Mouse (Mus musculus) heart, embryonic 14.5 days (tissue): ENCODE results near the gene Dbh. TPM values are rescaled to one million over a fixed set of nuclear protein-coding genes. Genes with fewer than 3 reads are reported as not detected.

Experiments used
- ATAC-seq: fragments of 200-750 bp; cut with Nextera tagmentation; 2 replicates; pipeline ENCODE4 v1.8.0; 2017; ENCODE audit warnings: low read depth, moderate TSS enrichment; ENCODE audit not compliant: insufficient number of reproducible peaks, insufficient read depth, low FRiP score
- H3K27ac ChIP-seq, 2 experiments: fragments of 200-500 bp in 1 of 2; fragments of 300-500 bp in 1 of 2; sonication (generic) in 1 of 2; replicated peaks in 1 of 2; 2 replicates each; pipeline ENCODE4 v1.5.1; 2012 to 2014; ENCODE audit warnings: low read depth in 2 of 2, low read length in 2 of 2, control low read depth in 1 of 2, mild to moderate bottlenecking in 1 of 2, mixed read lengths in 1 of 2; ENCODE audit not compliant: control insufficient read depth in 1 of 2, insufficient read depth in 1 of 2
- H3K27me3 ChIP-seq: fragments of 300-500 bp; sonication (generic); 2 replicates; pipeline ENCODE4 v1.6.1; 2014; ENCODE audit warnings: mild to moderate bottlenecking, low read length, control low read depth; ENCODE audit not compliant: control insufficient read depth, insufficient read depth
- H3K36me3 ChIP-seq: fragments of 300-500 bp; sonication (generic); 2 replicates; pipeline ENCODE4 v1.6.1; 2014; ENCODE audit warnings: mild to moderate bottlenecking, control low read depth, low read length, mixed read lengths; ENCODE audit not compliant: control insufficient read depth, insufficient read depth
- H3K4me1 ChIP-seq, 2 experiments: fragments of 200-500 bp in 1 of 2; fragments of 300-500 bp in 1 of 2; sonication (generic) in 1 of 2; 2 replicates each; pipeline ENCODE4 v1.6.1; 2012 to 2014; ENCODE audit warnings: low read length in 2 of 2, control low read depth in 1 of 2, mixed read lengths in 1 of 2; ENCODE audit not compliant: control insufficient read depth in 2 of 2, insufficient read depth in 2 of 2
- H3K4me2 ChIP-seq: fragments of 300-500 bp; sonication (generic); 2 replicates; pipeline ENCODE4 v1.6.1; 2014; ENCODE audit warnings: mild to moderate bottlenecking, low read length
- H3K4me3 ChIP-seq, 2 experiments: fragments of 200-500 bp in 1 of 2; fragments of 300-500 bp in 1 of 2; sonication (generic) in 1 of 2; 2 replicates each; pipeline ENCODE4 v1.5.1; 2012 to 2014; ENCODE audit warnings: low read length in 2 of 2, mild to moderate bottlenecking in 2 of 2, control low read depth in 1 of 2, low read depth in 1 of 2, moderate library complexity in 1 of 2; ENCODE audit not compliant: control insufficient read depth in 1 of 2, insufficient read depth in 1 of 2
- H3K9ac ChIP-seq: fragments of 300-500 bp; sonication (generic); 2 replicates; pipeline ENCODE4 v1.6.1; 2014; ENCODE audit warnings: mild to moderate bottlenecking, low read length
- H3K9me3 ChIP-seq: fragments of 300-500 bp; sonication (generic); 2 replicates; pipeline ENCODE4 v1.6.1; 2016; ENCODE audit warnings: low read length, control low read depth; ENCODE audit not compliant: control insufficient read depth
- WGBS: fragments of 180-500 bp; shearing (Covaris S2); extraction: QIAGEN DNeasy Blood & Tissue Kit; methylation state at CpG from one replicate; pipeline ENCODE4 v1.1.7; 2014; 5-methylcytosine and 5-hydroxymethylcytosine counted together
- polyA plus RNA-seq: library from polyadenylated mRNA; unstranded; fragments of >200 nt; fragmentation: Nextera tagmentation; extraction: Ambion mirVana; gene quantifications from 2 replicates; pipeline ENCODE4 v1.2.1, GENCODE M21; 2014

The Dbh gene
- polyA plus RNA-seq, 1 experiment from 2014 or later = 1.8 TPM

DNA sequence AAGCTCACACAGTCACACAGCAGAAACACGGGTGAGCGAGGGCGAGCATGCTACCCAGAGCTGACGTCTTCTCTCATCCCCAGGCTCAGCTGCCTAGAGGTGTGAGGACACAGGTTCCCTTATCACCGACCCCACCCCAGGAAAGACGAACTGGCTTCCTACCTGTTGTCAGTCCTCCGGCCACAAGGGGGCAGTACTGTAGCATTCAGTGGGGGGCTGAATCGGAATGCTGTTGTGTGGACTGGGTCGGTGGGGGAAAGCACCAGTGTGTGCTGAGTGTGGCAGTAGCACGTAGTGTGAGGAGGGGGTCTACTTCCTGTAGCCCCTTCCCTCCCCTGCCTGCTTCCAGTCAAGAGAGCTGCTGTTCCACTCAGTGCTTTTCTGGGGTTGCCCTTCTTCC, 39.1 kb upstream of the Dbh start:
- peaks cover 9 to 21% of the 10 kb centered on the region in 2 experiments for H3K4me1 ChIP-seq
- WGBS = 27% methylated on average over 10 of the region's 10 CpGs
- no peaks in the 10 kb centered on the region for H3K9me3 ChIP-seq
- H3K27ac ChIP-seq = no peak overlapping the region
- ATAC-seq = no peak
- H3K36me3 ChIP-seq = no peaks in the 10 kb centered on the region
- H3K4me3 ChIP-seq = no peak overlapping the region
- H3K4me2 ChIP-seq = no peak overlapping the region
- H3K9ac ChIP-seq = no peak overlapping the region
- H3K27me3 ChIP-seq = no peaks in the 10 kb centered on the region

- no peak for ATAC-seq
- Histone ChIP-seq H3K27me3 (no peaks in the 10 kb centered on the region), H3K9me3 (no peaks in the 10 kb centered on the region), H3K4me1 (peaks cover 5 to 16% of the 10 kb centered on the region in 2 experiments), H3K27ac (no peak overlapping the region), H3K4me2 (no peak overlapping the region), H3K9ac (no peak overlapping the region), H3K36me3 (no peaks in the 10 kb centered on the region), H3K4me3 (no peak overlapping the region)
- WGBS = 61% methylated on average over 4 of the region's 4 CpGs
Observed at GRCm38 (mm10) chr2:27126496-27126895, 38.5 kb upstream of the Dbh start.

GRCm38 (mm10) chr2:27128990-27129389, 36.0 kb upstream of the Dbh start:
- no peaks in the 10 kb centered on the region for H3K36me3 ChIP-seq
- ATAC-seq = no peak
- peaks cover 0 to 8% of the 10 kb centered on the region in 2 experiments; a peak in 2 of 4 replicates for H3K4me1 ChIP-seq
- no peak overlapping the region for H3K4me3 ChIP-seq
- WGBS = 63% methylated on average over 3 of the region's 3 CpGs
- no peak overlapping the region for H3K9ac ChIP-seq
- no peaks in the 10 kb centered on the region for H3K9me3 ChIP-seq
- no peak overlapping the region for H3K27ac ChIP-seq
- H3K27me3 ChIP-seq = no peaks in the 10 kb centered on the region
- H3K4me2 ChIP-seq = no peak overlapping the region

- no peak overlapping the region for H3K4me3 ChIP-seq
- 83% methylated on average over 5 of the region's 5 CpGs for WGBS
- H3K27ac ChIP-seq = no peak overlapping the region
- H3K4me2 ChIP-seq = no peak overlapping the region
- no peaks in the 10 kb centered on the region for H3K36me3 ChIP-seq
- H3K27me3 ChIP-seq = peaks cover 25% of the 10 kb centered on the region
- H3K9me3 ChIP-seq = no peaks in the 10 kb centered on the region
- ATAC-seq = no peak
- H3K9ac ChIP-seq = no peak overlapping the region
- no peaks in the 10 kb centered on the region for H3K4me1 ChIP-seq
Observed at GRCm38 (mm10) chr2:27135935-27136334, 29.1 kb upstream of the Dbh start.

- Histone ChIP-seq H3K4me3 (no peak overlapping the region), H3K9ac (no peak overlapping the region), H3K4me2 (no peak overlapping the region), H3K9me3 (no peaks in the 10 kb centered on the region), H3K27me3 (peaks cover 29% of the 10 kb centered on the region), H3K27ac (no peak overlapping the region), H3K4me1 (no peaks in the 10 kb centered on the region), H3K36me3 (no peaks in the 10 kb centered on the region)
- no peak for ATAC-seq
- 69% methylated on average over 3 of the region's 3 CpGs for WGBS
Observed at GRCm38 (mm10) chr2:27136336-27136735, 28.7 kb upstream of the Dbh start.

DNA sequence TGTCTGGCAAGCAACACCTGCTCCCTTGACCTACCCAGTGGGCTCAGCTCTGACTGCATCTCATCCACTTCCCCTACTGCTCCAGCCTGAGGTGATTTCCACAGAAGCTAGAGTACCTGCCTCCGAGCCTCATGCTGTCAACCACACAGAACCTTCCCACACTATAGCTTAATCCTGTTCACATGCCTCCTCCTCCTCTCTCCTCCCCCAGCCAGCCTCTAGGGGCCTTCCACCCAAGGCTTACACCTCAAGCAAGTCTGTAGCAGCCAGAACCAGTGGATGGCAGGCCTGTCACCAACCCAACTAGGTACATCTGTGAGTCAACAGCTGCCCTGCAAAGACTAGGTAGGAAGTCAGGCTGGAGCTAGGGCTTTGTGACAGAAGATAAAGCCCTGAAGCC, 28.2 kb upstream of the Dbh start:
- Histone ChIP-seq H3K4me2 (no peak overlapping the region), H3K27me3 (peaks cover 33% of the 10 kb centered on the region), H3K4me1 (peaks cover 1% of the 10 kb centered on the region in 2 experiments; a peak in 2 of 4 replicates), H3K9ac (no peak overlapping the region), H3K4me3 (no peak overlapping the region), H3K36me3 (no peaks in the 10 kb centered on the region), H3K9me3 (no peaks in the 10 kb centered on the region), H3K27ac (no peak overlapping the region)
- WGBS = 64% methylated on average over 1 of the region's 1 CpGs
- ATAC-seq = no peak

DNA sequence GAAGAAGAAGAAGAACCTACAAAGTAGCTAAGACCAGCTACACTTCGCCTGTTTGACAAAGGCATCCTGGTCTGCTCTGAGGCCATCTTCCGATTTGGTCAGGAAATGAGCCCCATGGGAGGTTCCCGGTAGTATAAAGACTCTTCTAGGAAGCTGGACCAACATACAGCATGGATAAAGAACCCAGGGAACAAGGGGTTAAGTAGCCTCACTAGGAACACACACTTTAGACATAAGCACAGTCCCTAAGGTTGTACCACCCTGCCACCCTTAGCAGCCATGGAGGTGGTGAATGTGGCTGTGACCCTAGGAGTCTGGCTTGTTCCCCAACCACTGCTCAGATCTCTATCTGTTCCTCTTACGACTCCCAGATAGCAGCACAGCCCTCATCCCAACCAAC, 26.7 kb upstream of the Dbh start:
- peaks cover 2 to 7% of the 10 kb centered on the region in 2 experiments; a peak in 2 of 4 replicates for H3K4me1 ChIP-seq
- no peak overlapping the region for H3K4me3 ChIP-seq
- no peak overlapping the region for H3K4me2 ChIP-seq
- no peak overlapping the region for H3K27ac ChIP-seq
- WGBS = 50% methylated on average over 4 of the region's 4 CpGs
- H3K27me3 ChIP-seq = peaks cover 48% of the 10 kb centered on the region
- ATAC-seq = no peak
- no peaks in the 10 kb centered on the region for H3K36me3 ChIP-seq
- H3K9me3 ChIP-seq = no peaks in the 10 kb centered on the region
- H3K9ac ChIP-seq = no peak overlapping the region

DNA sequence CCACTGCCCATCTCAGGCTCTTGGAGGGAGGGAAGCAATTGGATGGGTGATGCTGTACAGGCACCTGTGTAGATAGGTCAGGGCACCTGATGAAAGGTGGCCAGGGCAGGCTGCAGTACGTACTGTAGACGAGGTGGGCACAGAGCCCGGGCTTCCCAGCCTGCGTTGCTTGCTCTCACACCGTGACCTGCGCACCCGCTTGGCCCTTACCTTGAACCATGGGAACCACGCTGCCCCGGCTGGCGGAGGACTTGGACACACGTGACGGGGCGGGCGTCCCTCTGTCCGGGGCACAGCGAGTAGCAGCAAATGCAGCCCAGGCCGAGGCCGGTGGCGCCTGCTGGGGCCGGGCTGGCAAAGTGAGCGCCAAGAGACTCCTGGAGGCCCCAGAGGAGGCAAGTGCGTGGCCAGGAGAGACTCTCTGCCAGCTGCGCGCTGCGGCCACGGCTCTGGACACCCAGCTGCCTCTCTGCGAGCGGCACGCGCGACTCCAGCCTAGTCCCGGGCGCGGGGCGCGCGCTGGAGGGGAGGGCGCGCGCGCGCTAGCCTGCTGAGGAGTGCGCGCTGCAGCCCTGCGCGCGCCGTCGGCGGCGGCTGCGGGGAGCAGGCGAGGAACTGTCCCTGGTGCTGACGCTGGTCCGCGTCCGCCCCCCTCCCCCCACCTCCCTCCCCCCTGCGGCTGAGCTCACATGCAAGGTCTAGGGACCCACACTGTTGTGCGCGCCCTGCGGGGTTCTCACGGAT, 22.9 kb upstream of the Dbh start, which contains the start of gene Fam163b:
Gene Fam163b (minus strand): TSS at position 542 of the 744 bp plus-strand sequence.
- H3K27ac ChIP-seq = no peak within 1 kb of the TSS
- peak within 1 kb of the TSS; percentile 44 to 45 for H3K4me3 ChIP-seq
- H3K27me3 ChIP-seq = peaks cover 53% of the 10 kb centered on the region
- peaks cover 2 to 7% of the 10 kb centered on the region in 2 experiments; a peak in 2 of 4 replicates for H3K4me1 ChIP-seq
- peak; percentile 70 for ATAC-seq
- no peaks in the 10 kb centered on the region for H3K36me3 ChIP-seq
- H3K4me2 ChIP-seq = peak within 1 kb of the TSS; percentile 84
- WGBS = under 1% methylated on average over 55 of the region's 62 CpGs
- H3K9ac ChIP-seq = peak within 1 kb of the TSS; percentile 51
- no peaks in the 10 kb centered on the region for H3K9me3 ChIP-seq
